In the genomic region with DNA sequence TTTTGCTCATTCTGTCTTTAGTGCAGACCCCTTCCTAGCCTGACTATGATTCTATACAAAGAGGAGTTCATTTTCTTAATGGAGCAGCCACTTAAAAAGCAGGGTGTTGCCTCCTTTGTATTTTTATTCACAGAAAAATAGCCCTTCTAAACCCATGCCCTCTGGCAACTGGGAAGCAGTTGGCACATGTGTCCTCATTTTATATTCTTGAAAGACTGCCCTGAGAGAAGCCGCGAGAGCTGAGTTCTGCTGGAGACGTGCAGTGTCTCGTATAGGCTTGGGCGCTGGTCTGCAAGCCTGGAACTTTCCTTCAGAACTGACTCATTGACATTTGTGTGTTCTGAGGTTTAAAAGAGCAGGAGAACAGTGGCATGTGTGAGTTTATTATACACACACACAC, we compare ENCODE assay signal across 24 mouse cellular contexts.
DNase-seq lines count a peak whose midpoint lies in the region; ATAC-seq lines count a peak whose summit lies in the region.
"Had no signal": no experiment of that assay in that cellular context is flagged by ENCODE, and none has a peak within 500 bp of the region (broad histone marks: within the 10 kb centered on the region; RNA-seq: fewer than 3 reads in every experiment).

No protein-coding gene starts in this region.

- WGBS in limb, embryonic 15.5 days = 58% methylated on average over 5 of the region's 5 CpGs
- WGBS in limb, embryonic 10.5 days = 92% methylated on average over 5 of the region's 5 CpGs
- WGBS in forebrain, embryonic 15.5 days = 33% methylated on average over 5 of the region's 5 CpGs
- WGBS in hindbrain, embryonic 14.5 days = 54% methylated on average over 5 of the region's 5 CpGs
- WGBS in midbrain, embryonic 16.5 days = 57% methylated on average over 5 of the region's 5 CpGs

- H3K27ac ChIP-seq in limb, embryonic 15.5 days = peak overlapping the region; percentile 47
- no peak overlapping the region for H3K27ac ChIP-seq in limb, embryonic 10.5 days
- H3K27ac ChIP-seq in forebrain, embryonic 15.5 days (replicated peaks) = peak overlapping the region; percentile 44
- 0 out of 2 replicates have a peak overlapping the region, but pooled peaks have one; percentile 26 for H3K27ac ChIP-seq in hindbrain, embryonic 14.5 days
- no peak overlapping the region for H3K27ac ChIP-seq in midbrain, embryonic 16.5 days (ENCODE audit: low read length)
- H3K27ac ChIP-seq: hindbrain, embryonic 15.5 days; kidney, embryonic 15.5 days; limb, embryonic 13.5 days; liver, embryonic 13.5 days; stomach, embryonic 15.5 days had no signal

- no peaks in the 10 kb centered on the region for H3K27me3 ChIP-seq in limb, embryonic 15.5 days
- no peaks in the 10 kb centered on the region for H3K27me3 ChIP-seq in limb, embryonic 10.5 days (ENCODE audit: low read depth, poor library complexity, severe bottlenecking)
- H3K27me3 ChIP-seq in forebrain, embryonic 15.5 days = no peaks in the 10 kb centered on the region
- H3K27me3 ChIP-seq in hindbrain, embryonic 14.5 days (ENCODE audit: control insufficient read depth, insufficient read depth, low read length) = no peaks in the 10 kb centered on the region
- no peaks in the 10 kb centered on the region for H3K27me3 ChIP-seq in midbrain, embryonic 16.5 days (ENCODE audit: control insufficient read depth, insufficient read depth, low read depth, low read length)
- H3K27me3 ChIP-seq: CH12.LX; hindbrain, embryonic 15.5 days; kidney, embryonic 15.5 days; limb, embryonic 13.5 days; liver, embryonic 13.5 days; Patski; stomach, embryonic 15.5 days had no signal

- no peak overlapping the region for H3K9ac ChIP-seq in limb, embryonic 15.5 days
- no peak overlapping the region for H3K9ac ChIP-seq in forebrain, embryonic 15.5 days (replicated peaks)
- no peak overlapping the region for H3K9ac ChIP-seq in hindbrain, embryonic 14.5 days
- no peak overlapping the region for H3K9ac ChIP-seq in midbrain, embryonic 16.5 days (ENCODE audit: low read depth, low read length)
- H3K9ac ChIP-seq: hindbrain, embryonic 15.5 days; kidney, embryonic 15.5 days; limb, embryonic 13.5 days; liver, embryonic 13.5 days; stomach, embryonic 15.5 days had no signal

- ATAC-seq in limb, embryonic 15.5 days (ENCODE audit: insufficient number of reproducible peaks, low FRiP score, low TSS enrichment, low read depth) = no peak
- ATAC-seq in forebrain, embryonic 15.5 days (replicated peaks) = peak; percentile 68
- ATAC-seq in hindbrain, embryonic 14.5 days (ENCODE audit: low FRiP score) = no peak
- peak; percentile 55 for ATAC-seq in midbrain, embryonic 16.5 days
- ATAC-seq in activated CD4-positive, CD25-positive, alpha-beta regulatory T cell, adult 4 months = no peak
- ATAC-seq: Patski had no signal

- H3K4me3 ChIP-seq in limb, embryonic 15.5 days = no peak overlapping the region
- H3K4me3 ChIP-seq in limb, embryonic 10.5 days = no peak overlapping the region
- H3K4me3 ChIP-seq in forebrain, embryonic 15.5 days = no peak overlapping the region
- H3K4me3 ChIP-seq in hindbrain, embryonic 14.5 days (replicated peaks; ENCODE audit: low read length) = no peak overlapping the region
- no peak overlapping the region for H3K4me3 ChIP-seq in midbrain, embryonic 16.5 days (ENCODE audit: low read depth, low read length)
- H3K4me3 ChIP-seq: hindbrain, embryonic 15.5 days; kidney, embryonic 15.5 days; limb, embryonic 13.5 days; liver, embryonic 13.5 days; stomach, embryonic 15.5 days had no signal

- H3K4me1 ChIP-seq in limb, embryonic 15.5 days = peaks cover 9% of the 10 kb centered on the region; the same call in 1 of the 2 replicates
- H3K4me1 ChIP-seq in limb, embryonic 10.5 days = peaks cover 8% of the 10 kb centered on the region
- peaks cover 12% of the 10 kb centered on the region for H3K4me1 ChIP-seq in forebrain, embryonic 15.5 days
- H3K4me1 ChIP-seq in hindbrain, embryonic 14.5 days (replicated peaks; ENCODE audit: control insufficient read depth, insufficient read depth, low read length) = 0 out of 2 replicates have a peak, but pooled peaks cover 5% of the 10 kb centered on the region
- peaks cover 6% of the 10 kb centered on the region for H3K4me1 ChIP-seq in midbrain, embryonic 16.5 days (ENCODE audit: control insufficient read depth, insufficient read depth, low read length)
- H3K4me1 ChIP-seq: hindbrain, embryonic 15.5 days; kidney, embryonic 15.5 days; liver, embryonic 13.5 days; stomach, embryonic 15.5 days had no signal

- no peaks in the 10 kb centered on the region for H3K9me3 ChIP-seq in limb, embryonic 15.5 days
- no peaks in the 10 kb centered on the region for H3K9me3 ChIP-seq in limb, embryonic 10.5 days (replicated peaks)
- no peaks in the 10 kb centered on the region for H3K9me3 ChIP-seq in forebrain, embryonic 15.5 days
- H3K9me3 ChIP-seq in hindbrain, embryonic 14.5 days (ENCODE audit: control insufficient read depth, low read length) = no peaks in the 10 kb centered on the region
- H3K9me3 ChIP-seq in midbrain, embryonic 16.5 days (replicated peaks; ENCODE audit: control insufficient read depth, low read length, poor library complexity, severe bottlenecking) = no peaks in the 10 kb centered on the region
- H3K9me3 ChIP-seq: G1E; hindbrain, embryonic 15.5 days; kidney, embryonic 15.5 days; limb, embryonic 13.5 days; liver, embryonic 13.5 days; stomach, embryonic 15.5 days had no signal

- H3K4me2 ChIP-seq in limb, embryonic 15.5 days = no peak overlapping the region
- H3K4me2 ChIP-seq in forebrain, embryonic 15.5 days (replicated peaks) = no peak overlapping the region
- no peak overlapping the region for H3K4me2 ChIP-seq in hindbrain, embryonic 14.5 days (replicated peaks)
- H3K4me2 ChIP-seq in midbrain, embryonic 16.5 days (ENCODE audit: low read length) = no peak overlapping the region
- H3K4me2 ChIP-seq: heart, embryonic 11.5 days; hindbrain, embryonic 15.5 days; kidney, embryonic 15.5 days; limb, embryonic 13.5 days; liver, embryonic 13.5 days; stomach, embryonic 15.5 days had no signal

- DNase-seq in limb, embryonic 10.5 days (ENCODE audit: low spot score) = no peak
- DNase-seq in hindbrain, embryonic 14.5 days (ENCODE audit: low spot score) = no peak
- no peak for DNase-seq in embryo, embryonic 9.5 days (ENCODE audit: extremely low spot score)
- DNase-seq: adrenal gland, adult 8-10 months; gastrocnemius, postnatal 14 days; heart, adult 11 months; kidney, adult 11 months; layer of hippocampus, postnatal 36 days; liver, embryonic 13.5 days; lung, adult 2 months; right cerebral cortex, adult 18-20 months; right cerebral cortex, postnatal 4 days had no signal

- no peaks in the 10 kb centered on the region for H3K36me3 ChIP-seq in limb, embryonic 15.5 days
- no peaks in the 10 kb centered on the region for H3K36me3 ChIP-seq in limb, embryonic 10.5 days
- no peaks in the 10 kb centered on the region for H3K36me3 ChIP-seq in forebrain, embryonic 15.5 days
- no peaks in the 10 kb centered on the region for H3K36me3 ChIP-seq in hindbrain, embryonic 14.5 days (replicated peaks; ENCODE audit: control insufficient read depth, insufficient read depth)
- H3K36me3 ChIP-seq in midbrain, embryonic 16.5 days (ENCODE audit: control insufficient read depth, insufficient read depth, low read length) = no peaks in the 10 kb centered on the region
- H3K36me3 ChIP-seq: G1E; hindbrain, embryonic 15.5 days; kidney, embryonic 15.5 days; liver, embryonic 13.5 days; stomach, embryonic 15.5 days had no signal

Comparison
In these comparisons a context has a peak if more than half of its experiments do, and no peak if none do; other contexts are left out.
1. H3K27ac ChIP-seq: peak in limb, embryonic 15.5 days (single experiment), forebrain, embryonic 15.5 days (single experiment) and hindbrain, embryonic 14.5 days (single experiment); none in limb, embryonic 10.5 days (single experiment) and midbrain, embryonic 16.5 days (single experiment).
2. ATAC-seq: peak in forebrain, embryonic 15.5 days (single experiment) and midbrain, embryonic 16.5 days (single experiment); none in limb, embryonic 15.5 days (single experiment), hindbrain, embryonic 14.5 days (single experiment) and activated CD4-positive, CD25-positive, alpha-beta regulatory T cell, adult 4 months (single experiment).